Mouse (Mus musculus): ENCODE data around the gene Begain.

DNA sequence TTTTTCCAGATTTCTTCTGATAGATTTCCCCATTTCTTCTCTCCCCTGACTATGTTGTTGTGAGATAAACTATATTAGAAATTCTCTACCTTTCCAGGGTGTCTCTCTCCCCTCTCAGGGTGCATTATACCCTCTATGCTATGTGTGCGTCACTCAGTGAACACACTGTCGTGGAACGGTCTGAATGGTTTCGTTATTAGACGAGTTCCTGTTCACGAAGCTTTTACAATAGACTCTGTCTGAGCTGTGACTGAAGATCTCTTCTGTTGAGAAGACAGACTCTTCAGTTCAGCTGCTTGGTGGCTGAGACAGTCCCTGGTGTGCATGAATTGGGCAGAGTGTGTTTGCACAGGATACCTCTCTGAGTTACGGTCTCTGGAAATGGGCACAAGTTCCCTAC, 32.4 kb upstream of the Begain start:
- TF ChIP-seq CTCF (IDR thresholded peaks at IDR 0.05) (no peak), POLR2A (IDR thresholded peaks at IDR 0.05; ENCODE audit: insufficient read depth, low read depth, low read length) (no peak)
